Mouse (Mus musculus) megakaryocyte, embryonic 14.5 days (primary cell): ENCODE data around the gene Morn3.

Source experiments
- FLI1 ChIP-seq: IDR thresholded peaks from 2 replicates; pipeline ENCODE4 v1.6.1; 2012; ENCODE audit warnings: low read length, inconsistent platforms, mixed read lengths
- GATA1 ChIP-seq: IDR thresholded peaks from 3 replicates; pipeline ENCODE4 v1.6.1; 2012; ENCODE audit warnings: mixed read lengths, low read length, inconsistent platforms, borderline replicate concordance

GRCm38 (mm10) chr5:123026414-123026813 lies 20.4 kb downstream of the Morn3 start:
- TF ChIP-seq GATA1: no peak
- no peak for TF ChIP-seq FLI1
